In the genomic region with DNA sequence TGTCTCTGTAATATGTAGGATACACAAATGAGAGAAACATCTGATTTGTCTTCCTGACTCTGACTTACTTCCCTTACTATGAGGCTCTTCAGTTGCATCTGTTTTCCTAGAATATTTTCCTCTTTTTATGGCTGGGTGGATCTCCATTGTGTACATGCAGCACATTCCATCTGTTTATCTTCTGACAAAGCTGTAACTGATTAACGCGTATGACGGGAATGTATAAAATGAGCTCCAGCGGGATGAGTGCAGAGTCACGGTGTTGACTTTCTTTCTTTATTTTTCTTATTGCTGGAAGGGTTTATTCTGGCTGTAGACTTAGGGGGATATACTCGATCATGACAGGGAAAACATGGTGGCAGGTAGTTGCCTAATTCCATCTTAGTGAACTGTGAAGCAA, we compare ENCODE assay signal across 26 mouse cellular contexts.
DNase-seq lines count a peak whose midpoint lies in the region; ATAC-seq and TF ChIP-seq lines count a peak whose summit lies in the region.
"Had no signal": no experiment of that assay in that cellular context is flagged by ENCODE, and none has a peak within 500 bp of the region (broad histone marks: within the 10 kb centered on the region; RNA-seq: fewer than 3 reads in every experiment).

No protein-coding gene starts in this region.

- no peak overlapping the region for H3K4me3 ChIP-seq in embryonic facial prominence, embryonic 14.5 days (ENCODE audit: low read depth, low read length)
- no peak overlapping the region for H3K4me3 ChIP-seq in embryonic facial prominence, embryonic 10.5 days
- H3K4me3 ChIP-seq in intestine, embryonic 15.5 days (replicated peaks): no peak overlapping the region
- H3K4me3 ChIP-seq in forebrain, embryonic 14.5 days (ENCODE audit: low read depth, low read length): no peak overlapping the region
- H3K4me3 ChIP-seq: embryonic facial prominence, embryonic 15.5 days; forebrain, embryonic 15.5 days; heart, embryonic 10.5 days; heart, embryonic 13.5 days had no signal

- no peaks in the 10 kb centered on the region for H3K27me3 ChIP-seq in embryonic facial prominence, embryonic 14.5 days (replicated peaks; ENCODE audit: control insufficient read depth, insufficient read depth, low read length)
- no peaks in the 10 kb centered on the region for H3K27me3 ChIP-seq in embryonic facial prominence, embryonic 10.5 days (replicated peaks; ENCODE audit: low read depth, poor library complexity, severe bottlenecking)
- H3K27me3 ChIP-seq in Patski: no peaks in the 10 kb centered on the region
- no peaks in the 10 kb centered on the region for H3K27me3 ChIP-seq in intestine, embryonic 15.5 days (replicated peaks)
- H3K27me3 ChIP-seq in forebrain, embryonic 14.5 days (replicated peaks; ENCODE audit: control insufficient read depth, insufficient read depth, low read length): no peaks in the 10 kb centered on the region
- H3K27me3 ChIP-seq: embryonic facial prominence, embryonic 15.5 days; forebrain, embryonic 15.5 days; heart, embryonic 13.5 days had no signal

- POLR2A ChIA-PET in Patski (lab: Charles Lee): no interaction called here

- CTCF ChIA-PET in Patski (lab: Charles Lee): interaction anchor here (0.8 kb wide), 1 partner anchor 27 kb away, joined by 3 read pairs; no protein-coding TSS in a partner anchor

- H3K9me3 ChIP-seq in embryonic facial prominence, embryonic 14.5 days (ENCODE audit: control insufficient read depth, low read length): no peaks in the 10 kb centered on the region
- no peaks in the 10 kb centered on the region for H3K9me3 ChIP-seq in embryonic facial prominence, embryonic 10.5 days
- H3K9me3 ChIP-seq in intestine, embryonic 15.5 days: no peaks in the 10 kb centered on the region
- no peaks in the 10 kb centered on the region for H3K9me3 ChIP-seq in forebrain, embryonic 14.5 days (replicated peaks; ENCODE audit: control insufficient read depth, low read length)
- H3K9me3 ChIP-seq: embryonic facial prominence, embryonic 15.5 days; forebrain, embryonic 15.5 days; heart, embryonic 10.5 days; heart, embryonic 13.5 days had no signal

- H3K4me1 ChIP-seq in embryonic facial prominence, embryonic 14.5 days (ENCODE audit: control insufficient read depth, insufficient read depth, low read length): no peaks in the 10 kb centered on the region
- H3K4me1 ChIP-seq in embryonic facial prominence, embryonic 10.5 days: no peaks in the 10 kb centered on the region
- H3K4me1 ChIP-seq in intestine, embryonic 15.5 days (replicated peaks): no peaks in the 10 kb centered on the region
- no peaks in the 10 kb centered on the region for H3K4me1 ChIP-seq in forebrain, embryonic 14.5 days (ENCODE audit: control insufficient read depth, insufficient read depth, low read length)
- H3K4me1 ChIP-seq: embryonic facial prominence, embryonic 15.5 days; forebrain, embryonic 15.5 days; heart, embryonic 10.5 days; heart, embryonic 13.5 days had no signal

- no peak for TF ChIP-seq CTCF in Patski (IDR thresholded peaks at IDR 0.05)

- H3K4me2 ChIP-seq in embryonic facial prominence, embryonic 14.5 days (ENCODE audit: low read depth, low read length): no peak overlapping the region
- H3K4me2 ChIP-seq in intestine, embryonic 15.5 days (replicated peaks): no peak overlapping the region
- H3K4me2 ChIP-seq in forebrain, embryonic 14.5 days (ENCODE audit: low read length): no peak overlapping the region
- H3K4me2 ChIP-seq: embryonic facial prominence, embryonic 15.5 days; forebrain, embryonic 15.5 days; heart, embryonic 13.5 days; hindbrain, embryonic 14.5 days had no signal

- no peaks in the 10 kb centered on the region for H3K36me3 ChIP-seq in embryonic facial prominence, embryonic 14.5 days (ENCODE audit: control insufficient read depth, insufficient read depth, low read length)
- H3K36me3 ChIP-seq in embryonic facial prominence, embryonic 10.5 days (replicated peaks): no peaks in the 10 kb centered on the region
- no peaks in the 10 kb centered on the region for H3K36me3 ChIP-seq in intestine, embryonic 15.5 days
- H3K36me3 ChIP-seq in forebrain, embryonic 14.5 days (ENCODE audit: control insufficient read depth, insufficient read depth, low read length): no peaks in the 10 kb centered on the region
- H3K36me3 ChIP-seq: embryonic facial prominence, embryonic 15.5 days; forebrain, embryonic 15.5 days; heart, embryonic 10.5 days; heart, embryonic 13.5 days had no signal

- in situ Hi-C loops in Patski (cut with MboI; ENCODE audit: low pct_unique_long_range_greater_than_20kb): no loop called here

- peak; percentile 47 for DNase-seq in embryonic facial prominence, embryonic 14.5 days (ENCODE audit: low spot score)
- DNase-seq in embryonic facial prominence, embryonic 10.5 days (ENCODE audit: low spot score): no peak
- peak; percentile 33 for DNase-seq in Patski (ENCODE audit: low read depth, low spot score)
- peak; percentile 57 for DNase-seq in large intestine, adult 2 months (ENCODE audit: low read depth, low spot score)
- no peak for DNase-seq in frontal cortex, adult 2 months (ENCODE audit: extremely low spot score in 1 of 2, low spot score in 1 of 2)
- DNase-seq in forebrain, embryonic 14.5 days (ENCODE audit: low spot score): no peak
- DNase-seq: adrenal gland, postnatal 10 days; adrenal gland, postnatal 36 days; cerebellum, adult 11 months; cerebellum, adult 2 months; cerebellum, adult 9-11 months; cerebellum, postnatal 25 days; embryo, embryonic 11 days; gastrocnemius, postnatal 25 days; heart, adult 18-20 months; heart, postnatal 14 days; heart, postnatal 4 days had no signal

- no peak overlapping the region for H3K27ac ChIP-seq in embryonic facial prominence, embryonic 14.5 days (replicated peaks; ENCODE audit: low read depth, low read length)
- no peak overlapping the region for H3K27ac ChIP-seq in embryonic facial prominence, embryonic 10.5 days (replicated peaks)
- H3K27ac ChIP-seq in intestine, embryonic 15.5 days: no peak overlapping the region
- H3K27ac ChIP-seq in forebrain, embryonic 14.5 days (ENCODE audit: low read depth, low read length): no peak overlapping the region
- H3K27ac ChIP-seq: embryonic facial prominence, embryonic 15.5 days; forebrain, embryonic 15.5 days; heart, embryonic 10.5 days; heart, embryonic 13.5 days; hindbrain, embryonic 14.5 days; hindbrain, postnatal 0 days had no signal

- WGBS in embryonic facial prominence, embryonic 14.5 days: 62% methylated on average over 6 of the region's 6 CpGs
- WGBS in embryonic facial prominence, embryonic 10.5 days: 86% methylated on average over 6 of the region's 6 CpGs
- WGBS in intestine, embryonic 15.5 days: 49% methylated on average over 6 of the region's 6 CpGs
- 18% methylated on average over 6 of the region's 6 CpGs for WGBS in large intestine, adult 2 months
- WGBS in forebrain, embryonic 14.5 days: 88% methylated on average over 6 of the region's 6 CpGs

- ATAC-seq in embryonic facial prominence, embryonic 14.5 days (ENCODE audit: low read depth): no peak
- peak; percentile 80 for ATAC-seq in Patski
- peak; percentile 84 for ATAC-seq in intestine, embryonic 15.5 days
- no peak for ATAC-seq in frontal cortex, adult (ENCODE audit: low TSS enrichment)
- ATAC-seq in forebrain, embryonic 14.5 days: no peak
- ATAC-seq: forebrain, embryonic 15.5 days; hindbrain, postnatal 0 days; inflammation-experienced regulatory T-cells, adult 6 months had no signal

- no peak overlapping the region for H3K9ac ChIP-seq in embryonic facial prominence, embryonic 14.5 days (ENCODE audit: low read depth, low read length)
- H3K9ac ChIP-seq in intestine, embryonic 15.5 days: no peak overlapping the region
- H3K9ac ChIP-seq in forebrain, embryonic 14.5 days (ENCODE audit: low read length): no peak overlapping the region
- H3K9ac ChIP-seq: embryonic facial prominence, embryonic 15.5 days; forebrain, embryonic 15.5 days; heart, embryonic 13.5 days; hindbrain, embryonic 14.5 days had no signal

Comparison
In these comparisons a context has a peak if more than half of its experiments do, and no peak if none do; other contexts are left out.
1. DNase-seq: peak in embryonic facial prominence, embryonic 14.5 days (single experiment), Patski (single experiment) and large intestine, adult 2 months (single experiment); none in embryonic facial prominence, embryonic 10.5 days (single experiment), frontal cortex, adult 2 months (0 of 2) and forebrain, embryonic 14.5 days (single experiment).
2. ATAC-seq: peak in Patski (single experiment) and intestine, embryonic 15.5 days (single experiment); none in embryonic facial prominence, embryonic 14.5 days (single experiment), frontal cortex, adult (single experiment) and forebrain, embryonic 14.5 days (single experiment).